Mouse (Mus musculus): ENCODE measurements around the gene Krtcap2.

Krtcap2 gene

DNA sequence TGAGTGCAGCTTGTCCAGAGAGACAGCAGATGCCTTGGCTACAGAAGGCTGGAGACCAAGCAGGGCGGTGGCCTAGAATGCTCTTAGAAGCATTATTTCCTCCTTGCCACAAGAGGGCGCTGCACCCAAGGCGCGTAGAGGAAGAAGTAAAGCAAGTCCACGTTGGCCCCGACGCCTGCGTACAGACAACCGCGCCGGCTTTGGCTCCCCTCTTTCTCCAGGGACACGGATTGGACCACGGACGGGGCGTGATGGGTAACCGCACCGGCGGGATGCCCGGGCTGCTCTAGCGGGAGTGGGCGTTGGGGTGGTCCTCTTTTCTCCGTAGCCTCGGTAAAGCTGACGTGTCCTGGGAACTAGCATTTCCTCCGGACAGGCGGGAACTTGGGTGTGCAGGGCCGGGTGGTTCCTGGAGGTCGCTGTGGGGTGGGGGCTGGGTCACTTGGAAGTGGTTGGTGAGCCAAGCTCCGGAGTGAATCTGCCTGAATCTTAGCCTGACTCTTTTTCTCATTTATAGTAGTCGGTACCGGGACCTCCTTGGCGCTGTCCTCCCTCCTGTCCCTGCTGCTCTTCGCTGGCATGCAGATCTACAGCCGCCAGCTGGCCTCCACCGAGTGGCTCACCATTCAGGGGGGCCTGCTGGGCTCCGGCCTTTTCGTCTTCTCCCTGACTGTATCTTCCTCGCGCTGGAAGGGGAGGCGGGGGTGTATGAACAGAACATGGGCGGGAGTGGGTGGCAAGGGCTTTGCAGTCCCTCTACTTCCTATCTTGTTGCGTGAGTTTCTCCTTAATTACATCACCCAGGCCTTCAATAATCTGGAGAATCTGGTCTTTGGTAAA is 715 bp downstream of the Krtcap2 start, which contains the start of gene Trim46:
Gene Trim46 (minus strand): TSS at position 49 of the 840 bp plus-strand sequence.
- peak; percentile 84 to 95 for DNase-seq (ENCODE audit: low spot score in 2 of 2)

GRCm38 (mm10) chr3:89247466-89247865 is 1.7 kb downstream of the Krtcap2 start:
- DNase-seq (ENCODE audit: low spot score in 2 of 2): no peak

- peak; percentile 63 to 81 for DNase-seq (ENCODE audit: low spot score in 2 of 2)
These were observed 4.8 kb downstream of the Krtcap2 start for GRCm38 (mm10) chr3:89250435-89251040.

DNA sequence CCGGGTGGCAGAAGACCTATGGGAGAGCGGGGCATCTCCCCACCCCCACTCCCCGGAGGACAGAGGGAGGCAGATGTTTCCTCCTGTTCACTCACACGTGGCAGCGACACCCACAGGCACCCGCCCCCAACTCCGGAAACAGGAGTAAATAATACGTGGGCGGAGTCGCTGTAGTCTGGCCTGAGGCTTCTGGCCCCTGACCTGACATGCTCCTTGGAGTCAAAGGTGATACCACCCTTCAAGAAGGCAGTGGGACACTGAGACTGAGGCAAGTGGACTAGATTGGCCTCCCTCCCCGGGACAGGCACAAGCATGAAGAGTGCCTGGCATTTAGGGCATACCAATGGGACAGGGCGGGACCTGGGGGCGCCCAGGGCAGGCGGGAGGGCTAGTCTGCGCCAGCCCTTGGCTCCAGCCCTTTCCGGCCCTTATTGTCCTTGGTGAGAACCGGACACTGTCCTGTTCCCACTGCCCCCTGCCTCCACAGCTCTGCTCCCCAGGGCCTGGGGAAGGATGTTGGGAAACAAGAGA is 5.7 kb downstream of the Krtcap2 start:
- peak; percentile 68 to 81 for DNase-seq (ENCODE audit: low spot score in 2 of 2)

DNA sequence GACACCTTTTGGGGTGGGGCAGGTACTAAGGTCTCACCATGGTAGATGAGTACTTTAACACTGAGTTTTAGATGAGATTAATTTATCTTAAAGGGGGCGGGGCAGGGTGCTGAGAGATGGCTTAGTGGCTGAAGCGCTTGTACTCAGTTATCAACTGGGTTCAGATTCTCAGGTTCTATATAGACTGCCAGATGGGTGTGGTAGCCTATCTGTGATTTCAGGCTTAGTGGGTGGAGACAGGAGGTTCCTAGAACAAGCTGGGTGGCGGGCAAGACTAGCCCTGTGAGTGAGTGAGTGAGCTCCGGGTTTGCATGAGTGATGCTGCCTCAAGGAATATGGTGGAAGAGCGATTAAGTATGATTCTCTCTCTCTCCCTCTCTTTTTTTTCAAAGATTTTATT is 9.2 kb downstream of the Krtcap2 start:
- no peak for DNase-seq (ENCODE audit: low spot score in 2 of 2)

GRCm38 (mm10) chr3:89256177-89256576 is 10.4 kb downstream of the Krtcap2 start:
- no peak for DNase-seq (ENCODE audit: low spot score in 2 of 2)

GRCm38 (mm10) chr3:89259076-89259475 is 13.3 kb downstream of the Krtcap2 start, which contains the start of gene Dpm3:
Gene Dpm3 (plus strand): TSS chr3:89259358.
- no peak for DNase-seq (ENCODE audit: low spot score in 2 of 2)

DNA sequence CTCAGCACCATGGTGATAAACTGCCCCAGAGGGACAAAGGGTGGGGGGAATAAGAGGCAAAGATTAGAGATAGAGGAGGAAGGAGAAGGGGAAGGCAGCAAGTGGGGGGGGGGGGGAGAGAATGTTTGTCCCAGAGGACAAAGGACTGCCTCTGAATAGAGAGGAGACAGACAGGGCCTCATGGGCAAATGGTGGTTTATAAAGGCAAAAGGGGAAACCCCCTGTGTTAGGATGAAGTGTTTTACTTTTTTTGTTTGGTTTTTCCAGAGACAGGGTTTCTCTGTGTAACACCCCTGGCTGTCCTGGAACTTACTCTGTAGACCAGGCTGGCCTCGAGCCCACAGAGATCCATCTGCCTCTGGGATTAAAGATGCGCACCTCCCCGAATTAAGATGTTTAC is 14.4 kb downstream of the Krtcap2 start:
- no peak for DNase-seq (ENCODE audit: low spot score in 2 of 2)

GRCm38 (mm10) chr3:89262417-89262816 is 16.7 kb downstream of the Krtcap2 start:
- DNase-seq (ENCODE audit: low spot score in 2 of 2): no peak

DNA sequence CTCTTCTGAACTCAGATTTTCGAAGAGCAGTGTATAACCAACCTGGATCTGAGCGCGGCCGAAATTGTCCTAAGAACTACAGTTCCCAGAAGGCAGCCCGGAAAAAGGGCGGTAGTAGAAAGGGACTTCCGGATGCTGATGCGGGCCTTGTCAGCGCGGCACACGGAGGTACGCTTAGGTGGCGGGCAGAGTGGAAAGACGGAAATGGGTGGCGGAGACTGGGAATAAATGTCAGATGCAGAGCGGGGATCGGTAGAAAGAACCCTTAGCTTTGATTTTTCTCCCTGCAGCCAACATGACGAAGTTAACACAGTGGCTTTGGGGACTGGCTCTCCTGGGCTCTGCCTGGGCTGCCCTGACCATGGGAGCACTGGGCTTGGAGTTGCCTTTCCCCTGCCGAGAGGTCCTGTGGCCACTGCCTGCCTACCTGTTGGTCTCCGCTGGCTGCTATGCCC is 20.7 kb downstream of the Krtcap2 start:
- DNase-seq (ENCODE audit: low spot score in 2 of 2): peak; percentile 69 to 85

- DNase-seq (ENCODE audit: low spot score in 2 of 2): peak in 1 of 2 experiments; percentile 59
These were observed 23.1 kb downstream of the Krtcap2 start for GRCm38 (mm10) chr3:89268916-89269315.

DNA sequence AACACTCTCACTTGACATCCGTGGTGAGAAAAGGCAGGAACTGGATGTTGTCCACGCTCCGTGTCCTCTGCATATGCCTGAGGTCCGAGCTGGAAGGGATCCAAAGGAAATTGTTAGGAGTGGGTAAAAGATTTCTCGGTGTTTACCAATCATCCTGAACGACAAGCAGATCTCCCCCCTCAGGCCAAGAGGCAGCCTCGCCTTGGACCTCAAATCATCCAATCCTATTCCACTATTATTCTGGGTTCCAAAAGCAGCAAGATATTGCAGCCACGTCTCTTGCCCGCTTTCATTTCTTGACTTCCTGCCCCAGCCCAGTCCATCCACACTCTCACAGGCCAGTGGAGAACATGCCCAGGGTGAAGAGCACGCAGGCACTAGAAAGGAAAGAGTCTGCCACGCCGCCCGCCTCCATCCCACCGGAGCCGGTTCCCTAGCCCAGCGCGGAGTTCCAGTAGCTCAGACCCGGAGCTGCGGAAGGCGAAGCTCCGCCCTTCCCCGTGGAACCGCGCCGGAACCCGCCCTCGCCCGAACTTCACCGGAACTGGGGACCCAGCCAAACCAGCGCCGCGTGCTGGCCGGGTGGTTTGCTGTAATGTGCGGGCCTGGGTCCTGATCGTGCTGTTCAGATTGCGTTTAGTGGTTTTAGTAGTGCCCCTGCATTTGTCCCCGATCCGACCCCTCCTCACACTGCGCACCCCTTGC is 24.4 kb downstream of the Krtcap2 start, which contains the start of gene Slc50a1:
Gene Slc50a1 (minus strand): TSS at position 520 of the 705 bp plus-strand sequence.
- peak; percentile 74 to 90 for DNase-seq (ENCODE audit: low spot score in 2 of 2)

DNA sequence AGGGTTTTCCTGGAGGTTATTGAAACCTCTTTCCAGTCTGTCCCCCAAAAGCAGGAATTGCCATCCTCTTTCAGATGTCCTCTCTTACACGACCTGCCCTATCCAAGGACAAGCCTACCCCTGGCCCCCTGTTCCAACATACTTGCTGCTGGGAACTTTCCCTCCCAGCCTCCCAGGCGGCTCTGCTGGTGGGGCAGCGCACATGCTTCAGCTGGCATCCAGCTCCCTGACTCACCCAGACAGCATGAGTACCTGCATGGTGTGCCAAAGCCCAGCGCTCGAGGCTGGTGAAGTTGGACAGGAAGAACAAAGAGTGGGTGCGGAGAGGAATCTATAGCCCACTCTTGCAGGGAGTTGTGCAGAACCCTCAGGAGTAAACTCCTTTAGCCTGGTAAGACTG is 25.1 kb downstream of the Krtcap2 start:
- DNase-seq (ENCODE audit: low spot score in 2 of 2): no peak

DNA sequence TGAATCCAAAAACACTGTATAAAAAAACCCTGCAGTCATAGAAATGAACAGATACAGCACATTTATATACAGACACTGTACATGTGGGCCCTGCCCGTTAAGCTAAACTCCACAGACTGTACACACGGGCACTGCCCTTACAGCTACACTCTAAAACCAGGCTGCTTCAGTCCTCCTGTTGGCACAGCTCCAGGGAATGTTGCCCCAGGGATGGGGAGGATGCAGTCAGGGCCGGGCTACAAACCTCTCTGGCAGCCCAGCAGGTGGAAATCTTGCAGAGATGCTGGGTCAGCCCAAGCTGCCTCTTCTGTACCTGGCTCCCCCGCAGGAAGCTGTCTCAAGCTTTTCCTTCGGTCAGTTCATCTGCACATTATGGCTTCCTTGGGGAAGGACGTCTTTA is 26.0 kb downstream of the Krtcap2 start:
- DNase-seq (ENCODE audit: low spot score in 2 of 2): no peak

DNA sequence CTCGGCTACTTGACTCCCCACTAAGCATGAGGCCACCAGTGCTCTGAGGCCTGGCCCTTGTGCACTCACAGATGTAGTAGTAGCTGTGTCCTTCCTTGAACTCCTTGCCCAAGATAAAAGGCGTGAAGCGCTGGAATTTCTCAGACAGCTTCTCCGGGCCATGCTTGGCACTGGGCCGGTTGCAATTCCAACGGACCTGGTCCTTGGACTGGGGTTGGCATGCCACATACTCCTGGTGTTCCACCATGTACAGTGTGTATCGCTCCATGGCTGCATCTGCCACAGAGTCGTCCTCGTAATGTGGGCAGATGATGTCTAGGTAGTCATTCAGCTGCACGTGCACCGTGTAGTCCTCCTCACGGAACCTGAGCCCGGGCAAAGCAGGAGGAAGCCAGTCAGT is 30.3 kb downstream of the Krtcap2 start:
- DNase-seq (ENCODE audit: low spot score in 2 of 2): no peak

DNA sequence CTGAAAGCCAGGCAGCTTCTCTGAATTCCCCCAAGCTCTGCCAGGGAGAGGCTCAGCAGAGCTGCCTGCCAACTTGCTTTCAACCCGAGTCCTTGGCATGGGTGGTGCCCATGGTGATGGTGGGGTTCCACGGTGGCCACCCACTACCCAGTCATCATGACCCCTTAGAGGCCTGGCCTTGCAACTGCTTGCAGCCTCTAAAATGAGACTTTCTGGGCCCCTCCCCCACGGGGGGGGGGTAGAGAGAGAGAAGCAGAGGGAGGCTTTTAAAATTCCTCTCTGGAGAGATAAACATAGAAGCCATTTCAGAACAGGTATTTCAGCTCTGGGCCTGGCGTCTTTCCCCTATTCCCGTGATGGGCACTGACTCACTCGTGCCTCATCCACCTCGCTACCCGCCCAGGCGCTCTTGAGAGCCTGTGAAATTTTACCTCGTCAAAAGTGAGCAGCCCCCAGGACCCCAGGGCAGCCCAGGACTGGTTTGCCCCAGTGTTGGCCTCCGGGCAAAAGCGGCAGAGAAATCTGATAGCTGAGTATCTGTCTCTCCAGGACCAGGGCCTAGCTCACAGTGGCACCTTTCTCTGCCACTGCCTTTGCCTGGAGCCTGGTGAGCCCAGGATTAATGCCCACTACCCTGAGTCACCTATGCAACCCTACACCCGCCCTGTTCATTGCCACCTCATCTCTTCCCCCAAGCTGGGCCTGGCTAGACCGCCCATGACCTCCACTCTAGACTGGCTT is 31.7 kb downstream of the Krtcap2 start:
- no peak for DNase-seq (ENCODE audit: low spot score in 2 of 2)

- DNase-seq (ENCODE audit: low spot score in 2 of 2): no peak
These were observed 32.3 kb downstream of the Krtcap2 start for GRCm38 (mm10) chr3:89278107-89278506.

DNA sequence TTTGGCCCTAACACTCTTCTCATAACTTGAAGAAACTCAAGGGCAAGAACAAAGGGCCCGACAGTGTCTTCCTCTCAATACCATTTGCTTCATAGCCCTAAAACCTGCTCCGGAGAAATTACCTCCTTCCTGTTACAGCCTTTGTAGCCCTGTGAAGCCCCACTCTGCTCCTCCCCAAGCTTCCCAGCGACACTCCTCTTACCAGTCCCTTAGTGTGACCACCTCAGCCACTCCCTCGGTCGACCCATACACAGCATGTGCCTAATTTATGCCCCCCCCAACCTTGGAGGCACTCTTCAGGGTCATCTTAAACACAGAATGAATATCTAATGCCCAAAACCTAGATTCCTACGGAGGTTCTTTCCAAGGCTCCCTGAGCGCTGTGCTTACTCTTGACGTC is 32.9 kb downstream of the Krtcap2 start:
- no peak for DNase-seq (ENCODE audit: low spot score in 2 of 2)

GRCm38 (mm10) chr3:89279153-89279890 is 33.6 kb downstream of the Krtcap2 start:
- peak in 1 of 2 experiments; percentile 53 for DNase-seq (ENCODE audit: low spot score in 2 of 2)

GRCm38 (mm10) chr3:89280050-89280605 is 34.4 kb downstream of the Krtcap2 start:
- DNase-seq (ENCODE audit: low spot score in 2 of 2): no peak

Data from spleen, postnatal 4 days (tissue).